Mouse (Mus musculus) retina, embryonic 14.5 days (tissue): ENCODE results near the gene Nbeal1.
A peak's percentile ranks its signal among the peaks of the same experiment; 100 is the strongest.

Source experiments
- DNase-seq: peaks from one replicate; pipeline ENCODE4 v3.0.0-alpha.2; 2015; ENCODE audit warnings: low spot score

Nbeal1 gene

GRCm38 (mm10) chr1:60343630-60344455 is 163.4 kb downstream of the Nbeal1 start:
- DNase-seq = peak; percentile 30

DNA sequence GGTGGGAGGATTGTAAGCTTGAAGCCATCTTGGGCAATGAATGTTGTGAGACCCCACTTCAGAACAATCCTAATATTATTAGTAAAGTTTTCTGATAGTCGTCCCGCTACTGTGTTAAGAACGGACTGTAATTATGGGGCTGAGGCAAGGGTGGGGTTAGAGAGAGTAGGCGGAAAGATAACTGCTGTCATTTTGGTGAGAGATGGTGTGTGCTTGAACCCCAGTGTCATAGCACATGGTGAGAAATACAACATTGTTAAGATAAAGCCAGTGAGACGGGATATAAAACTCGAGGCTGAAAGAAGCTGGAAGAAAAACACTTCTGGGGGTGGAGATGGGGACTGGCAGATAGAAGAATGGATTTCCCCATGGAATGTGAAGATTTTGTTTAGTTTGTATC is 164.3 kb downstream of the Nbeal1 start:
- DNase-seq = no peak

DNA sequence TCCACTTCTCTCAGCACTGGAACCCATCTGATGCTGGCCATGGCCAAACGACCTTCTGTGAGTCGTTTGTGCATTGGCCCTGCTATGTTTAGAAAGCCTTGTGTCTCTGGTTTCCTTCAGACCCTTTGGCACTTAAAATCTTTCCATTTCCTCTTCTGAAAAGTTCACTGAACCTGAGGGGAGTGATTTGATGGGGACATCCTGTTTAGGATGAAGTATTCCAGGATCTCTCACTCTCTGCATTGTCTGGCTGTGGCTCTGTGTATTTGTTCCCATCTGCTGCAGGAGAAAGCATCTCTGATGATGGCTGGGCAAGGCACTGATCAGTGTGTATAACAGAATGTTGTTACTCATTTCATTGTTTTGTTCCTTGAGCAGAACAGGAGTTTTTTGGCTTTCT is 165.3 kb downstream of the Nbeal1 start:
- DNase-seq = no peak

DNA sequence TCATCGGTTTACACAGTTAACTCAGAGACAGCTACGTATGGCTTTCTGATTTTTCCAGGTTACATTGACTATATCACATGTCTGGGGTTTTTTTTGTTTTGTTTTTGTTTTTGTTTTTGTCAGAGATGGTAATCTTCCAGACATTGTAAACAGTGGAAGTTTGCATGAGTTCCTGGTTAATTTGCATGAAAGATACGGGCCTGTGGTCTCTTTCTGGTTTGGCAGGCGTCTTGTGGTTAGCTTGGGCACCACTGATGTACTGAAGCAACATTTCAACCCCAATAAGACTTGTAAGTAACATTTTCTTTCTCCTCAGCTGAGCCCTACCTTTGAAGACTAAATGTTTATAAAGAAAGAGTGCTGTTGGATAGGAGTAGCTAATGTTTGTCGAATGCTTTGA is 172.4 kb downstream of the Nbeal1 start:
- no peak for DNase-seq

DNA sequence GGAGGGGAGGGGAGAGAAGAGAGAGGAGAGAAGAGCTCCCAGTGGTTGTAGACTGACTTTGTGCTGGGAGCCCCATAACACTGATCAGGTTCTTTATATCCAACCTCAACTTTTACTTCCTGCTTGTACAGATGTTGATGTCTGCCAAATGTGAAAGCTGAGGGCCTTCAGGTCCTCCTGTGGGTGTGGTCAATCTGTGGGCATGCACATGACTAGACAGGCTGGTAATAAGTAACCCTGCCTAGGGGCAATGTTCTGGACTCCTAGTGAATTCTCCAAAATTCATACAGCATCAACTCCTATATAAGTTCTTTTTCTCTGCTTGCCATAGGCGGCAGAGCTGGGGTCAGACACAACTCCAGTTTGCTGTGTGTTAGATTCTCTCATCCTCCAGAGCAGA is 181.2 kb downstream of the Nbeal1 start:
- DNase-seq = no peak

DNA sequence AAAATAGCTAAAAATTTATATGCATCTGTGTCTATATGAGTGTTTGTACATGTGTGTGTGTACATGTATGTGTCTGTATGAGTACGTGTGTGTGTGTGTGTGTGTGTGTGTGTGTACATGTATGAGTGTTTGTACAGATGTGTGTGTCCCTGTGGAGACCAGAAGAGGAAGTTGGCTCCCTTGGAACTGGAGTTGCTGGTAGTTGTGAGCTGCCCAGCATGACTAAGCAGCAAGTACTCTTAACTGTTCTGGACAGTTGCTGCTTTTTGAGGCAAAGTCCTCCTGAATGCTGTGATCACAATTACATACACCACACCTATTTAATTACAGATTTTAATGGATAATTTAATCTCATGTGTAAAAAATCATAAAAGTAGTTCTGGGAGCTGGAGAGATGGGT is 196.2 kb downstream of the Nbeal1 start:
- DNase-seq = no peak

DNA sequence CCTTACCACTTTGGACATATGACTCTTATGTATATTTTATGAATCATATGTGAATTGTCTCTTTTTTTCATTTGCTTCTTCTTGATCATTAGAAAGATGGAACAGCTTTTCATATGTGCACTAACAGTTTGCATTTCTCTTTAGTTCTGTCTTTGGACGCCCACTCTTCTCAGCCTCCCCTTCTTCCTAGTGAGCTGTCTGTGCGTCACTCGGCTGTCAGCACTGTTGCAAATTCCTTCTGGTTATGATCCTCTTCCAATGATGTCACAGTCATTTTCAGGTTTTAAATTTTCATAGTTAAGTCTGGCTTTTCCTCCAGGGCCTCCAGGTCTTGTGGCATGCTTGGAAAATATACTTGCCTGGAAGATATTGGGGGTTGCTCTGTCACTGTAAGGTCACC is 201.5 kb downstream of the Nbeal1 start:
- no peak for DNase-seq
